Mouse (Mus musculus): Measurements from ENCODE around the gene Spg11.
"Not testable (repeated sequence)": the region's sequence is repeated elsewhere in the genome, so short reads cannot be mapped to it uniquely, and the experiment has no call there.

Gene Spg11

GRCm38 (mm10) chr2:122145756-122146155, 27.6 kb upstream of the Spg11 start:
- DNase-seq (ENCODE audit: inconsistent ontology term), result no peak

DNA sequence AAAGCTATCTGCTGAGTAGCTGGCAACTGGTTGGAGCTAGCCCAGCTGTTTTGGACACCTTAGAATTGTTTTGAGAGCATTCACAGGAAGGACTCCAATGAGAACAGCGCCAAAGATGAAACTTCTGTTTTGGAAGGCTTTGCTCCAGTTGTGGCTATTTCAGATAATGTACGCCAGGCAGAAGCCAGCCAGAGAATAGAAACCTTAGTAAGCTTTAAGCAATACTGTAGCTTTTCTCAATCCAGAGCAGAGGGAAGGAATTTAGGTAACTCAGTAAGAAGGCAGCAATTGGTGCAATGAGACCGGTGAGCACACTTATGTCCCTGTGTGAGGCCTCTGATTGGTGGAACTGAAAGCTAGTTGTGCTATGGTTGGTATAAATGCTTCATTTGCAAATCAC, 24.9 kb upstream of the Spg11 start:
- DNase-seq (ENCODE audit: inconsistent ontology term), result no peak

DNA sequence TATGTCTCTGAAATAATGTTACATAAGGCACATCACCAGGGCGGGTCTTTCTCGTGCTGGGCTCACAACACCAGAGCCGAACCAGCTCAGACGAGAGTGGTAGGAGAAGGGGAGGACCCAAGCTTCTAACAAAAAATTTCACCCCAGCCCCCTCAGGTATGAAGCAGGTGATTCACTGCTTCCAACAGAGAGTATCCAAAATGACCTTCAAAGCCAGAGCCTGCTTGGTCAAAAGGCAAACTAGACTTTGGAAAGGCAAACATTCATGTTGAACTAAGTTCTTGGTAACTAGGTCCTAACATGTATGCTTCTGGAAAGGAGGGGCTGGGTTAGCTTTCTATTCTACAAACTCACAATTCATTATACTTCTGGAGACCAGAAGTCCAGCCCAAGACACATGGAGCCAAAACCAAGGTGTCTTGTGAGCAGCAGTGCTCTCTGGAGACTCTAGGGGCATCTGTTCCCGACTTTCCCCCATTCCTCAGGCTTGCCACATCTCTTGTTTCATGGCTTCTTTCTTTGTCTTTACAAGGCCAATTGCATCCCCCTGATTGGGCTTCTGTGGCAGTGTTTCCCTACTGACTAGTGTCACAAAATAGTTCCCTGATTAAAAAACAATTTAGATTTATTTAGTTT, 23.3 kb upstream of the Spg11 start:
- DNase-seq (ENCODE audit: inconsistent ontology term), result no peak

GRCm38 (mm10) chr2:122140815-122141214, 22.6 kb upstream of the Spg11 start:
- no peak for DNase-seq (ENCODE audit: inconsistent ontology term)

GRCm38 (mm10) chr2:122137839-122138465, 19.8 kb upstream of the Spg11 start:
- no peak for DNase-seq (ENCODE audit: inconsistent ontology term)

DNA sequence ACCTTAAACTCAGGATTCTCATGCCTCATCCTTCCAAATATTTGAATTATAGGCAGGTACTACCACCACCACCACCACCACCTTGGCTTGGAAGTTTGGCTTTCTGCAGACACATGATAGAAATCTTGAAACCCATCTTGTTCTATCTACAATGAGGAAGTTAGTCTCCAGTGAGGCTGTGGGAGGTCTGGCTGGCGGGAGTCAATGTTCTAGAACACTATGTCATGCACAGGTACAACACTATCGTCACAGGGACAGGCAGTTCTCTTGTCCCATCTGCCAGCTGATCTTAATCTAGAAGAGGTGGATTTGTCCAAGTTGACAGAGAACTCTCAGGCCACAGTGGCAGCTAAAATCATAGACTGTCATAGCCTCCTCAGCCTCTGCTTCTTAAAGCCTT, 14.4 kb upstream of the Spg11 start:
- no peak for DNase-seq (ENCODE audit: inconsistent ontology term)

GRCm38 (mm10) chr2:122132078-122132477, 13.9 kb upstream of the Spg11 start:
- DNase-seq (ENCODE audit: inconsistent ontology term), result no peak

DNA sequence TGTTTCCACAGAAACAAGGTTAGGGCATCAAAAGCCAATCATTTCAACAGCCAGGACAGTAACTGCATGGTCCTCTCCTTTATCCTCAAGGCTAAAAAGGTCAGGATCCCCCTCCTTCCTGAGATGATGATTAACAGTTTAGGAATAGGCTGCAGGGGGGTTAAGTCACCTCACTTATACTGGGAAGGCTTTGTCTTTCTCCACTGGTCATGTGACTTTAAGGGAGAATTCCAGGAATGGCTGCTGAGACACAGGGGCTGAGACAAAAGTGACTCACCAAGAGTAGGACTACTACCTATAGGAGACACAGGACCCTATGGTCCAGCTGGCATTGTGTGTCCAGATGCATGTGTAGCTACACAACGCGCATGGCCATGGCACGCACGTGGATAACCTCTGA, 9.4 kb upstream of the Spg11 start:
- DNase-seq (ENCODE audit: inconsistent ontology term), result peak; percentile 19

- DNase-seq (ENCODE audit: inconsistent ontology term), result no peak
Measured at GRCm38 (mm10) chr2:122126765-122127347, 8.7 kb upstream of the Spg11 start.

- DNase-seq (ENCODE audit: inconsistent ontology term), result no peak
Measured at GRCm38 (mm10) chr2:122125680-122126572, 7.7 kb upstream of the Spg11 start.

GRCm38 (mm10) chr2:122116888-122117287, 1.3 kb downstream of the Spg11 start:
- no peak for DNase-seq (ENCODE audit: inconsistent ontology term)

GRCm38 (mm10) chr2:122109714-122110113, 8.5 kb downstream of the Spg11 start:
- no peak for DNase-seq (ENCODE audit: inconsistent ontology term)

DNA sequence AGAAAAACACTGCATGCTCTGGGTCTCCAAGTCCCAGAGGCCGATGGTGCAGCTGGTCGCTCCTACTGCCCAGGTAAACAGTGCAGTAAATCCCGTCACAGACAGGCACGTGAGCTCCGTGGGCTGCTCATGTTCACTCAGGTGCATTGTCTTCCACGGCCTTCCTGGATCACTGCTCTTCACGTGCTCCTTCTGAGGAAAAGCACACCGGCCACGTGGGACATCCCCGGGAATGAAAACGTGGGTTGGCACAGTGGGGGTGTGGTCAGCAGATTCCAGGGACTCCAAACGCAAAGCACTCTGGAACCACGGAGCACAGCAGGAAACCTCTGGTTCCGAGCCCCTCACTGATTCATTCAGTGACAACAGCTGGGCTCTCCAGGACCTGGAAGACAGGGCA, 10.1 kb downstream of the Spg11 start:
- no peak for DNase-seq (ENCODE audit: inconsistent ontology term)

GRCm38 (mm10) chr2:122102070-122102469, 16.1 kb downstream of the Spg11 start:
- no peak for DNase-seq (ENCODE audit: inconsistent ontology term)

DNA sequence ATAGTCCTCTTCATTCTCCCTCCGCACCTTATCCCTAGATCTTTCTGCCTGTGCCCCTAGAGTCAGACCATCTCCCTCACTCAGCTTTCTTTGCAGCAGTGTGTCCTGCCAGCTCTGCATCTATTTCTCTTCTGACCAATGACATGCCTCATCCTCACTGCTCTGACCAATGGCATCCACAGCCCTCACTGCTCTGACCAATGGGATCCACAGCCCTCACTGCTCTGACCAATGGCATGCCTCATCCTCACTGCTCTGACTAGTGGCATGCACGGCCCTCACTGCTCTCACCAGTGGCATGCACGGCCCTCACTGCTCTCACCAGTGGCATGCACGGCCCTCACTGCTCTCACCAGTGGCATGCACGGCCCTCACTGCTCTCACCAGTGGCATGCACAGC, 20.5 kb downstream of the Spg11 start:
- not testable (repeated sequence) for DNase-seq (ENCODE audit: inconsistent ontology term)

DNA sequence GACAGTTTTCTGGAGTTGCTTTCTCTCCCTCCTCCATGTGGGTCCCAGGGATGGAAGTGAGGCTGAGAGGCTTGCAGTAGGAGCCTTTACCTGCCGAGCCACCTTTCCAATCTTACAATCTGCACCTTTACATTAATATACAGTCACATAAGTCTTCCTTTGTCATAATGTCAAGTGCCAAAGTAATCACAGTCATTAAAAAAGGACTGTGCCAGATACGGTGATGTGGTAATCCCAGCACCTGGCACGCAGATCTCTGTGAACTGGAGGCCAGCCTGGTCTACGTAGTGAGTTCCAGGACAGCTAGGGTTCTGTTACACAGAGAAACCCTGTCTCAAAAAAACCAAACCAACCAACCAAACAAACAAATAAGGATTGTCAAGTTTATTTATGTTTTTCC, 24.3 kb downstream of the Spg11 start:
- DNase-seq (ENCODE audit: inconsistent ontology term), result no peak

DNA sequence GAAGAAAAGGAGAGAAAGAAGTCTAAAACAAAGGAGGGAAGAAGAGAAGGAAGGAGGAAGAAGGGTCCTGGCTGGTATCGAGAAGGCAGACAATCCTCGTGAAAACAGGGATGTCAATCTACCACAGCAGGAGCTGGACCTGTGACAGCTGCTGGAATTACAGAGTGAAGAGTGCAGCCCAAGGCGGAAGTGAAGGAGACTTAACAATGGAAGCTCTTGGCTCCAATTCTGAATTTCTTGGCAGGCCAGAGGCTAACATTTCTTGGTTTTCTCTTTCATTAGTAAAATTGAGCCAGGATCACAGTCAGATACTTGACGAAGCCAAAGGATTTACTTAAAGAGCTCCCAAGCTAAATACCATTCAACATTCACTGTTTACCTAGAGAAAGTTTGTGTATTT, 31.7 kb downstream of the Spg11 start:
- peak; percentile 66 for DNase-seq (ENCODE audit: inconsistent ontology term)

DNA sequence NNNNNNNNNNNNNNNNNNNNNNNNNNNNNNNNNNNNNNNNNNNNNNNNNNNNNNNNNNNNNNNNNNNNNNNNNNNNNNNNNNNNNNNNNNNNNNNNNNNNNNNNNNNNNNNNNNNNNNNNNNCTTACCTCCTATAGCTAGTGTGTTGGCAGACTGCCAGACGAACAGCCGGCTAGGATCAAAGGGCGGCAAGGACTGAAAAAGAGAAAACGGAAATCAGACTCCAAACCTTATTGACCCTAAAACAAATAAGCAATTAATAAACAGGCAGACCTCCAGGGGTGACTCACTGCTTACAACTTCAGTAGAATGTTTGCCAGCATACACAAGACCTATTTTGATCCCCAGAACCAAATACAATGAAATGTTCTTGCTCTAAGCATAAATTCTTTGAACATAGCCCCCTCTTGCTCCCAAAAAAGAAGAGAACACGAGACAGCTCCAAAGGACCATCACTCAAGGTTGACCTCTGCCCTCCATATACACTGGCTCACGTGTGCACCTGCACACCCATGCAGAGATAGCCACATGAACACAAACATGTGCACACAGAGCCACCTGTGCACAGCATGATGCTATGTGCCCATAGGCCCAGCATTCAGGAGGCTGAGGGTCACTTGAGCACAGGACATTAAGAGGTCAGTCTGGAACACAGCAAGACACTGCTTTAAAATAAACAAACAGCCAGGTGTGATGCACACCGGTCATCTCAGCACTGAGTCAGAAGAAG, 36.3 kb downstream of the Spg11 start:
- DNase-seq (ENCODE audit: inconsistent ontology term), result peak; percentile 30

GRCm38 (mm10) chr2:122069922-122070321, 48.3 kb downstream of the Spg11 start:
- peak; percentile 25 for DNase-seq (ENCODE audit: inconsistent ontology term)

- peak; percentile 11 for DNase-seq (ENCODE audit: inconsistent ontology term)
Measured at GRCm38 (mm10) chr2:122069144-122069912, 48.9 kb downstream of the Spg11 start.

- DNase-seq (ENCODE audit: inconsistent ontology term), result no peak
Measured at GRCm38 (mm10) chr2:122066241-122066640, 51.9 kb downstream of the Spg11 start.

Data from Muller cell, postnatal 12 days (primary cell).